Mouse (Mus musculus) hindbrain, postnatal 0 days (tissue): ENCODE results near the gene Nln. TPM values are rescaled to one million over a fixed set of nuclear protein-coding genes. Genes with fewer than 3 reads are reported as not detected.

Experiments used
- ATAC-seq: fragments of 200-750 bp; cut with Nextera tagmentation; 2 replicates; pipeline ENCODE4 v1.8.0; 2017; ENCODE audit warnings: mild to moderate bottlenecking, moderate TSS enrichment, moderate library complexity
- DNase-seq: peaks from one replicate; pipeline ENCODE4 v3.0.0-alpha.2; 2015; ENCODE audit warnings: low spot score
- H3K27ac ChIP-seq: fragments of 300-500 bp; sonication (generic); 2 replicates; pipeline ENCODE4 v1.5.1; 2014; ENCODE audit warnings: mild to moderate bottlenecking
- H3K27me3 ChIP-seq: fragments of 300-500 bp; sonication (generic); 2 replicates; pipeline ENCODE4 v1.6.1; 2014; ENCODE audit warnings: low read length, mixed read lengths; ENCODE audit not compliant: insufficient read depth
- H3K36me3 ChIP-seq: fragments of 300-500 bp; sonication (generic); 2 replicates; pipeline ENCODE4 v1.6.1; 2014; ENCODE audit warnings: low read length, mixed read lengths; ENCODE audit not compliant: insufficient read depth
- H3K4me1 ChIP-seq: fragments of 300-500 bp; sonication (generic); 2 replicates; pipeline ENCODE4 v1.6.1; 2014; ENCODE audit warnings: antibody characterized with exemption, low read length, mixed read lengths; ENCODE audit not compliant: insufficient read depth
- H3K4me2 ChIP-seq: fragments of 300-500 bp; sonication (generic); 2 replicates; pipeline ENCODE4 v1.6.1; 2014; ENCODE audit warnings: low read depth, mild to moderate bottlenecking, low read length, moderate library complexity, mixed read lengths
- H3K4me3 ChIP-seq: fragments of 300-500 bp; sonication (generic); 2 replicates; pipeline ENCODE4 v1.5.1; 2014; ENCODE audit warnings: low read length
- H3K9ac ChIP-seq: fragments of 300-500 bp; sonication (generic); replicated peaks from 2 replicates; pipeline ENCODE4 v1.6.1; 2014; ENCODE audit warnings: mild to moderate bottlenecking, low read length, moderate library complexity, mixed read lengths
- H3K9me3 ChIP-seq: fragments of 300-500 bp; sonication (generic); 2 replicates; pipeline ENCODE4 v1.6.1; 2016; ENCODE audit warnings: low read length, mixed read lengths
- CTCF ChIP-seq: IDR thresholded peaks from 2 replicates; pipeline ENCODE4 v1.5.1; 2016; ENCODE audit warnings: antibody characterized with exemption, control low read depth, low read depth
- WGBS: fragments of 180-500 bp; shearing (Covaris S2); extraction: QIAGEN DNeasy Blood & Tissue Kit; methylation state at CpG from one replicate; pipeline ENCODE4 v1.1.7; 2014; 5-methylcytosine and 5-hydroxymethylcytosine counted together
- polyA plus RNA-seq: library from polyadenylated mRNA; unstranded; fragments of >200 nt; fragmentation: Nextera tagmentation; extraction: Ambion mirVana; gene quantifications from 2 replicates; pipeline ENCODE4 v1.2.1, GENCODE M21; 2015
- total RNA-seq: library from RNA; depleted of rRNA; stranded (reverse); fragments of >200 nt; gene quantifications from 2 replicates; pipeline ENCODE4 v1.2.3, GENCODE M21; 2014

Gene Nln
- total and polyA plus RNA-seq, 2 experiments from 2014 or later: 53.7 to 67.3 TPM

DNA sequence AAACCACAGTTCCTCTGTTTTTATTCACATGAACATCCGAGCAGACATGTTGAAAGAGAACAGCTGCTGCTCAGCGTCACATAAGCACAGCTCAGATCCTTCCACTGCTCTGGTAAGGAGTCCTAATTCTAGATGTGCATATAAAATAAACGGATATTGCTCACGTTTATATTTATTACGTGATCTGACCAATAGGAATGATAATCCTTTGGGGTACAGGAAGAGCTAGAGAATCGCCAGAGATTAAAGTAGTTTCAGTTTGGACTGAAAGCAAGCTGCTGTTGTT lies 83.8 kb downstream of the Nln start:
- H3K9ac ChIP-seq: no peak overlapping the region
- no peaks in the 10 kb centered on the region for H3K27me3 ChIP-seq
- no peak overlapping the region for H3K4me3 ChIP-seq
- 65% methylated on average over 6 of the region's 6 CpGs for WGBS
- no peaks in the 10 kb centered on the region for H3K4me1 ChIP-seq
- H3K4me2 ChIP-seq: no peak overlapping the region
- ATAC-seq: no peak
- no peaks in the 10 kb centered on the region for H3K9me3 ChIP-seq
- no peak for DNase-seq
- no peak overlapping the region for H3K27ac ChIP-seq
- no peak for TF ChIP-seq CTCF
- 0 out of 2 replicates have a peak, but pooled peaks cover 3% of the 10 kb centered on the region for H3K36me3 ChIP-seq

- H3K36me3 ChIP-seq: 0 out of 2 replicates have a peak, but pooled peaks cover 3% of the 10 kb centered on the region
- H3K27me3 ChIP-seq: no peaks in the 10 kb centered on the region
- no peaks in the 10 kb centered on the region for H3K4me1 ChIP-seq
- ATAC-seq (0 out of 2 replicates have a peak, but pooled peaks have one; percentile 59), DNase-seq (peak; percentile 36)
- H3K9ac ChIP-seq: no peak overlapping the region
- H3K4me2 ChIP-seq: no peak overlapping the region
- no peak overlapping the region for H3K4me3 ChIP-seq
- no peak overlapping the region; the same call in 1 of the 2 replicates for H3K27ac ChIP-seq
- TF ChIP-seq CTCF: no peak
- 34% methylated on average over 18 of the region's 18 CpGs for WGBS
- no peaks in the 10 kb centered on the region for H3K9me3 ChIP-seq
These were observed 84.3 kb downstream of the Nln start for GRCm38 (mm10) chr13:104024856-104025709.

GRCm38 (mm10) chr13:104024275-104024674 lies 85.1 kb downstream of the Nln start:
- H3K4me2 ChIP-seq: no peak overlapping the region
- H3K36me3 ChIP-seq: 0 out of 2 replicates have a peak, but pooled peaks cover 3% of the 10 kb centered on the region
- no peak overlapping the region for H3K27ac ChIP-seq
- no peaks in the 10 kb centered on the region for H3K4me1 ChIP-seq
- no peak overlapping the region for H3K9ac ChIP-seq
- H3K27me3 ChIP-seq: no peaks in the 10 kb centered on the region
- no peak for DNase-seq
- no peaks in the 10 kb centered on the region for H3K9me3 ChIP-seq
- no peak overlapping the region for H3K4me3 ChIP-seq
- 78% methylated on average over 2 of the region's 2 CpGs for WGBS
- TF ChIP-seq CTCF: no peak
- no peak for ATAC-seq

DNA sequence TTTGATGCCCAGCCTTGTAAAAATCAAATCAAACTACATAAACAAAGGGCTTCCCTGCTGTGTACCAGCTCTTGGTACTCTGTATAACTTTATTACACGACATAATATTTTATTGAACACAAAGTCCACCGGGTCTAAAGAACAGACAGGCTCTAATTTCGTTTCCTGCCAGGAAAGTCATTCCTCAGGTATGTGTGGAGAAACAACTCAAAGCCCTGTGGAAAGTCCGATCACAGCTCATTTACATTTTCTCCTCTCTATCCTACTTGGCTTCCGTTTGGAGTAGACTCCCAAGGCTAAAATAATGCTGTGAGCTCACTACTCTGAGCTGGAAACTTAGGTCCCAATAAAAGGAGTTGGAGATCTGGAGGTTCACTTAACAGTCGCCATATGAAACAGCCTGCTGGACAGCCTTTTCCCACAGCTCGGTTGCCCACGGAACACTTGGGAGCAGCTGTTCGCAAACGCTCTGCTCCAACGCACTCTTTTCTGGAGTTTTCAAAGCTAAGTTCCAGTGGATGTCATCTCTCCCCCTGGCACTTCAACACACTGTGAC lies 86.0 kb downstream of the Nln start:
- no peak for ATAC-seq
- WGBS: 64% methylated on average over 11 of the region's 11 CpGs

GRCm38 (mm10) chr13:104018466-104019076 lies 90.8 kb downstream of the Nln start:
- Histone ChIP-seq H3K4me1 (no peaks in the 10 kb centered on the region), H3K4me3 (no peak overlapping the region), H3K9ac (no peak overlapping the region), H3K9me3 (no peaks in the 10 kb centered on the region), H3K36me3 (0 out of 2 replicates have a peak, but pooled peaks cover 3% of the 10 kb centered on the region), H3K27me3 (no peaks in the 10 kb centered on the region), H3K27ac (no peak overlapping the region), H3K4me2 (no peak overlapping the region)
- DNase-seq (no peak), ATAC-seq (no peak)
- no peak for TF ChIP-seq CTCF
- whole genome bisulfite sequencing: 16% methylated on average over 7 of the region's 7 CpGs

More for the DNA sequence above, 86.0 kb downstream of the Nln start:
- Histone ChIP-seq H3K4me1 (no peaks in the 10 kb centered on the region), H3K4me3 (no peak overlapping the region), H3K9ac (no peak overlapping the region), H3K9me3 (no peaks in the 10 kb centered on the region), H3K36me3 (0 out of 2 replicates have a peak, but pooled peaks cover 3% of the 10 kb centered on the region), H3K27me3 (no peaks in the 10 kb centered on the region), H3K4me2 (no peak overlapping the region), H3K27ac (no peak overlapping the region)
- TF ChIP-seq CTCF: no peak
- no peak for DNase-seq

GRCm38 (mm10) chr13:104015246-104016105 lies 93.9 kb downstream of the Nln start:
- 73% methylated on average over 18 of the region's 18 CpGs for WGBS
- no peak overlapping the region for H3K9ac ChIP-seq
- no peaks in the 10 kb centered on the region for H3K27me3 ChIP-seq
- H3K4me1 ChIP-seq: no peaks in the 10 kb centered on the region
- DNase-seq (no peak), ATAC-seq (no peak)
- H3K9me3 ChIP-seq: no peaks in the 10 kb centered on the region
- no peak overlapping the region for H3K4me3 ChIP-seq
- no peak overlapping the region for H3K4me2 ChIP-seq
- no peak for TF ChIP-seq CTCF
- H3K27ac ChIP-seq: no peak overlapping the region
- H3K36me3 ChIP-seq: no peaks in the 10 kb centered on the region
